Mouse (Mus musculus): ENCODE results near the gene Tbx2. TPM values are rescaled to one million over a fixed set of nuclear protein-coding genes. Genes with fewer than 3 reads are reported as not detected.

Tbx2 gene
- total RNA-seq, 1 experiment, result 0.80 TPM

GRCm38 (mm10) chr11:85825031-85825430 lies 7.3 kb upstream of the Tbx2 start:
- H3K9ac ChIP-seq (ENCODE audit: insufficient read depth, low read depth, low read length, poor library complexity, severe bottlenecking), result no peak overlapping the region

DNA sequence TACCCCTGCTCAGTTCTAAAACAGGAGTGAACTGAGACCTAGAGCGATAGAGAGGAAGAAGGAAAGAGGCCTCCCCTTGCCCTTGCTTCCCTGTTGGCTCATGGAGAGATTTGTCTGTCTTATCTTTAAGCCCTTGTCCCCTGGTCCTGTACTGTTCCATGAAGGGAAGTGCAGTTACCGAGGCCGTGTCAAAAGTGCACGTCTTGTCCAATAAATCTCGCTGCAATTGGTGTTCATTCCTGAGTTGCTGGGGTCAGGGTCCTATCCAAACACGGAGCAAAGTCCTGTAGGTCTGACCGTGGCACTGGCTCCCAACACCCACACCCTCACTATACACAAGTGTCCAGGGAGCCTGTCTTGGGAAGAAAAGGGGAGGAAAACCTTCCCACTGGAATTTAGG lies 6.5 kb upstream of the Tbx2 start:
- Histone ChIP-seq H3K9me3 (ENCODE audit: control insufficient read depth, insufficient read depth, low read depth, low read length) (no peaks in the 10 kb centered on the region), H3K9ac (ENCODE audit: insufficient read depth, low read depth, low read length, poor library complexity, severe bottlenecking) (no peak overlapping the region), H3K27ac (ENCODE audit: insufficient read depth, low read depth, low read length, poor library complexity, severe bottlenecking) (no peak overlapping the region), H3K36me3 (ENCODE audit: control insufficient read depth, insufficient read depth, low read length, poor library complexity, severe bottlenecking) (no peaks in the 10 kb centered on the region), H3K4me1 (ENCODE audit: control insufficient read depth in 2 of 2, insufficient read depth in 2 of 2, low read length in 2 of 2, poor library complexity in 1 of 2) (no peaks in the 10 kb centered on the region), H3K4me3 (ENCODE audit: insufficient read depth in 1 of 2, low read depth in 1 of 2, low read length in 2 of 2, poor library complexity in 1 of 2, severe bottlenecking in 1 of 2) (no peak overlapping the region)
- TF ChIP-seq ZC3H11A (IDR thresholded peaks at IDR 0.05; ENCODE audit: borderline replicate concordance, low read depth, low read length) (no peak), ZNF384 (IDR thresholded peaks at IDR 0.05; ENCODE audit: low read depth, low read length) (no peak), MAFK (IDR thresholded peaks at IDR 0.05; ENCODE audit: insufficient read depth, low read depth, low read length) (no peak), CHD2 (IDR thresholded peaks at IDR 0.05; ENCODE audit: low read depth, low read length) (no peak), HCFC1 (IDR thresholded peaks at IDR 0.05; ENCODE audit: borderline replicate concordance, insufficient read depth, low read length) (no peak)
- DNase-seq (ENCODE audit: low read depth, low spot score), result no peak
- in situ Hi-C loops (cut with MboI; ENCODE audit: low sequenced_read_pairs in 2 of 2, unreplicated experiment in 2 of 2), result loop anchor here (10.0 kb wide), 2 partner anchors 111 to 441 kb away; no protein-coding TSS in a partner anchor

More at GRCm38 (mm10) chr11:85825031-85825430, 7.3 kb upstream of the Tbx2 start:
- Histone ChIP-seq H3K4me3 (ENCODE audit: insufficient read depth in 1 of 2, low read depth in 1 of 2, low read length in 2 of 2, poor library complexity in 1 of 2, severe bottlenecking in 1 of 2) (no peak overlapping the region), H3K9me3 (ENCODE audit: control insufficient read depth, insufficient read depth, low read depth, low read length) (no peaks in the 10 kb centered on the region), H3K36me3 (ENCODE audit: control insufficient read depth, insufficient read depth, low read length, poor library complexity, severe bottlenecking) (no peaks in the 10 kb centered on the region), H3K4me1 (ENCODE audit: control insufficient read depth in 2 of 2, insufficient read depth in 2 of 2, low read length in 2 of 2, poor library complexity in 1 of 2) (no peaks in the 10 kb centered on the region), H3K27ac (ENCODE audit: insufficient read depth, low read depth, low read length, poor library complexity, severe bottlenecking) (no peak overlapping the region)
- TF ChIP-seq CHD2 (IDR thresholded peaks at IDR 0.05; ENCODE audit: low read depth, low read length) (no peak), ZNF384 (IDR thresholded peaks at IDR 0.05; ENCODE audit: low read depth, low read length) (no peak), HCFC1 (IDR thresholded peaks at IDR 0.05; ENCODE audit: borderline replicate concordance, insufficient read depth, low read length) (no peak), MAFK (IDR thresholded peaks at IDR 0.05; ENCODE audit: insufficient read depth, low read depth, low read length) (no peak), ZC3H11A (IDR thresholded peaks at IDR 0.05; ENCODE audit: borderline replicate concordance, low read depth, low read length) (no peak)
- DNase-seq (ENCODE audit: low read depth, low spot score), result no peak
- in situ Hi-C loops (cut with MboI; ENCODE audit: low sequenced_read_pairs in 2 of 2, unreplicated experiment in 2 of 2), result loop anchor here (10.0 kb wide), 2 partner anchors 110 to 440 kb away; no protein-coding TSS in a partner anchor

DNA sequence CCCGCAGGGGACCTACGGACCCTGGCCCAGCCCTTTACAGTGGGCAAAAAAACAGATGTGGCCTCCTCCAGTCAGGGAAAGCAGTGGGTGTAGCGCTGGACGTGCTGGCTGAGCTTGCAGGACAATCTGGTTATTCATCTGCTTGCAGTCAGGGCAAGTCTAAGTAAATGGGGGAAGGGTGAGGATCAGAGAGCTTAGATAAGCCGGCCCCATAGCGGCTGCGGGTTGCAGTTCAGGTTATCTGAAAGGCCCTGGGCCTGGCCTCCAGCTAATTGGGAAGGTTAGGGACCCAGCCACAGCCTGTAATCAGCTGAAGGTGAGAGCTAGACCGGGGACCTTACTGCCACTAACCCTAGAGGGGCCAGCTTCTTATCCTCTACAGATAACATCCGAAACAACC lies 5.0 kb upstream of the Tbx2 start:
- Histone ChIP-seq H3K36me3 (ENCODE audit: control insufficient read depth, insufficient read depth, low read length, poor library complexity, severe bottlenecking) (no peaks in the 10 kb centered on the region), H3K9me3 (ENCODE audit: control insufficient read depth, insufficient read depth, low read depth, low read length) (no peaks in the 10 kb centered on the region), H3K27ac (ENCODE audit: insufficient read depth, low read depth, low read length, poor library complexity, severe bottlenecking) (no peak overlapping the region), H3K9ac (ENCODE audit: insufficient read depth, low read depth, low read length, poor library complexity, severe bottlenecking) (no peak overlapping the region), H3K4me3 (ENCODE audit: insufficient read depth in 1 of 2, low read depth in 1 of 2, low read length in 2 of 2, poor library complexity in 1 of 2, severe bottlenecking in 1 of 2) (no peak overlapping the region), H3K4me1 (ENCODE audit: control insufficient read depth in 2 of 2, insufficient read depth in 2 of 2, low read length in 2 of 2, poor library complexity in 1 of 2) (no peaks in the 10 kb centered on the region)
- TF ChIP-seq ZNF384 (IDR thresholded peaks at IDR 0.05; ENCODE audit: low read depth, low read length), result no peak
- DNase-seq (ENCODE audit: low read depth, low spot score), result no peak
- in situ Hi-C loops (cut with MboI; ENCODE audit: low sequenced_read_pairs in 2 of 2, unreplicated experiment in 2 of 2), result loop anchor here (10.0 kb wide), 2 partner anchors 113 to 443 kb away; no protein-coding TSS in a partner anchor

GRCm38 (mm10) chr11:85828691-85829519 lies 3.4 kb upstream of the Tbx2 start:
- no peak for DNase-seq (ENCODE audit: low read depth, low spot score)
- Histone ChIP-seq H3K4me1 (ENCODE audit: control insufficient read depth in 2 of 2, insufficient read depth in 2 of 2, low read length in 2 of 2, poor library complexity in 1 of 2) (no peaks in the 10 kb centered on the region), H3K4me3 (ENCODE audit: insufficient read depth in 1 of 2, low read depth in 1 of 2, low read length in 2 of 2, poor library complexity in 1 of 2, severe bottlenecking in 1 of 2) (peak overlapping the region in 1 of 2 experiments; percentile 18; a peak in 1 of 4 replicates), H3K36me3 (ENCODE audit: control insufficient read depth, insufficient read depth, low read length, poor library complexity, severe bottlenecking) (no peaks in the 10 kb centered on the region), H3K9me3 (ENCODE audit: control insufficient read depth, insufficient read depth, low read depth, low read length) (no peaks in the 10 kb centered on the region), H3K27ac (ENCODE audit: insufficient read depth, low read depth, low read length, poor library complexity, severe bottlenecking) (no peak overlapping the region), H3K9ac (ENCODE audit: insufficient read depth, low read depth, low read length, poor library complexity, severe bottlenecking) (no peak overlapping the region)
- in situ Hi-C loops (cut with MboI; ENCODE audit: low sequenced_read_pairs in 2 of 2, unreplicated experiment in 2 of 2), result loop anchor here (10.0 kb wide), 2 partner anchors 114 to 444 kb away; no protein-coding TSS in a partner anchor
- TF ChIP-seq ZNF384 (IDR thresholded peaks at IDR 0.05; ENCODE audit: low read depth, low read length) (no peak), MAFK (IDR thresholded peaks at IDR 0.05; ENCODE audit: insufficient read depth, low read depth, low read length) (no peak), ZC3H11A (IDR thresholded peaks at IDR 0.05; ENCODE audit: borderline replicate concordance, low read depth, low read length) (no peak), CHD2 (IDR thresholded peaks at IDR 0.05; ENCODE audit: low read depth, low read length) (no peak), HCFC1 (IDR thresholded peaks at IDR 0.05; ENCODE audit: borderline replicate concordance, insufficient read depth, low read length) (no peak)

Measured in ES-E14 (cell line).